Mouse (Mus musculus) lung, embryonic 14.5 days (tissue): ENCODE results near the gene Drg1. TPM values are rescaled to one million over a fixed set of nuclear protein-coding genes. Genes with fewer than 3 reads are reported as not detected.

Experiments used
- ATAC-seq: fragments of 200-750 bp; cut with Nextera tagmentation; 2 replicates; pipeline ENCODE4 v1.8.0; 2017; ENCODE audit warnings: mild to moderate bottlenecking, moderate TSS enrichment, moderate library complexity; ENCODE audit not compliant: insufficient read depth
- DNase-seq: peaks from one replicate; pipeline ENCODE4 v3.0.0-alpha.2; 2015
- H3K27ac ChIP-seq: fragments of 300-500 bp; sonication (generic); 2 replicates; pipeline ENCODE4 v1.5.1; 2014; ENCODE audit warnings: low read depth, mild to moderate bottlenecking, moderate library complexity
- H3K27me3 ChIP-seq: fragments of 300-500 bp; sonication (generic); 2 replicates; pipeline ENCODE4 v1.6.1; 2014; ENCODE audit warnings: low read length, control low read depth; ENCODE audit not compliant: insufficient read depth
- H3K36me3 ChIP-seq: fragments of 300-500 bp; sonication (generic); 2 replicates; pipeline ENCODE4 v1.6.1; 2014; ENCODE audit warnings: control low read depth; ENCODE audit not compliant: insufficient read depth
- H3K4me1 ChIP-seq: fragments of 300-500 bp; sonication (generic); 2 replicates; pipeline ENCODE4 v1.6.1; 2014; ENCODE audit warnings: antibody characterized with exemption, control low read depth; ENCODE audit not compliant: insufficient read depth
- H3K4me2 ChIP-seq: fragments of 300-500 bp; sonication (generic); 2 replicates; pipeline ENCODE4 v1.6.1; 2014; ENCODE audit warnings: mild to moderate bottlenecking
- H3K4me3 ChIP-seq: fragments of 300-500 bp; sonication (generic); 2 replicates; pipeline ENCODE4 v1.5.1; 2014; ENCODE audit warnings: low read depth, low read length
- H3K9ac ChIP-seq: fragments of 300-500 bp; sonication (generic); 2 replicates; pipeline ENCODE4 v1.6.1; 2014
- H3K9me3 ChIP-seq: fragments of 300-500 bp; sonication (generic); 2 replicates; pipeline ENCODE4 v1.6.1; 2016; ENCODE audit warnings: low read depth, low read length, control low read depth
- CTCF ChIP-seq: IDR thresholded peaks from 2 replicates; pipeline ENCODE4 v1.5.1; 2016; ENCODE audit warnings: antibody characterized with exemption, low read depth
- WGBS: fragments of 180-500 bp; shearing (Covaris S2); extraction: QIAGEN DNeasy Blood & Tissue Kit; methylation state at CpG from one replicate; pipeline ENCODE4 v1.1.7; 2014; 5-methylcytosine and 5-hydroxymethylcytosine counted together
- polyA plus RNA-seq: library from polyadenylated mRNA; unstranded; fragments of >200 nt; fragmentation: Nextera tagmentation; extraction: Ambion mirVana; gene quantifications from 2 replicates; pipeline ENCODE4 v1.2.1, GENCODE M21; 2014

Gene Drg1
- 237 and 245 TPM in 2 replicates for polyA plus RNA-seq

- H3K27ac ChIP-seq: peak within 1 kb of the TSS; percentile 88
- H3K27me3 ChIP-seq: no peaks in the 10 kb centered on the region
- ATAC-seq (peak; percentile 99), DNase-seq (peak; percentile 99)
- under 1% methylated on average over 72 of the region's 72 CpGs for WGBS
- H3K36me3 ChIP-seq: peaks cover 33% of the 10 kb centered on the region
- H3K4me1 ChIP-seq: no peaks in the 10 kb centered on the region
- no peaks in the 10 kb centered on the region for H3K9me3 ChIP-seq
- H3K9ac ChIP-seq: peak within 1 kb of the TSS; percentile 87
- TF ChIP-seq CTCF: no peak
- H3K4me2 ChIP-seq: peak within 1 kb of the TSS; percentile 76
- peak within 1 kb of the TSS; percentile 64 for H3K4me3 ChIP-seq
These were observed at the start of gene Drg1 for GRCm38 (mm10) chr11:3266079-3266685. TSS of gene Drg1 (minus strand) at chr11:3266415.

- H3K4me3 ChIP-seq: no peak overlapping the region
- H3K9ac ChIP-seq: no peak overlapping the region
- H3K27me3 ChIP-seq: no peaks in the 10 kb centered on the region
- peaks cover 40% of the 10 kb centered on the region for H3K36me3 ChIP-seq
- ATAC-seq (peak; percentile 33), DNase-seq (peak; percentile 74)
- H3K4me2 ChIP-seq: no peak overlapping the region
- 33% methylated on average over 2 of the region's 2 CpGs for WGBS
- H3K4me1 ChIP-seq: no peaks in the 10 kb centered on the region
- no peaks in the 10 kb centered on the region for H3K9me3 ChIP-seq
- TF ChIP-seq CTCF: peak; percentile 72
- no peak overlapping the region for H3K27ac ChIP-seq
These were observed 47.9 kb upstream of the Drg1 start for GRCm38 (mm10) chr11:3314148-3314547.

GRCm38 (mm10) chr11:3313294-3313693 is 47.1 kb upstream of the Drg1 start:
- H3K27ac ChIP-seq: no peak overlapping the region
- no peak for DNase-seq
- H3K4me2 ChIP-seq: no peak overlapping the region
- no peak overlapping the region for H3K9ac ChIP-seq
- no peak for TF ChIP-seq CTCF
- H3K27me3 ChIP-seq: no peaks in the 10 kb centered on the region
- no peaks in the 10 kb centered on the region for H3K9me3 ChIP-seq
- WGBS: 84% methylated on average over 1 of the region's 1 CpGs
- ATAC-seq: no peak
- no peaks in the 10 kb centered on the region for H3K4me1 ChIP-seq
- no peak overlapping the region for H3K4me3 ChIP-seq
- peaks cover 48% of the 10 kb centered on the region for H3K36me3 ChIP-seq

- no peak for DNase-seq
- H3K4me1 ChIP-seq: no peaks in the 10 kb centered on the region
- no peak overlapping the region for H3K27ac ChIP-seq
- H3K9me3 ChIP-seq: no peaks in the 10 kb centered on the region
- no peak overlapping the region for H3K4me3 ChIP-seq
- H3K9ac ChIP-seq: no peak overlapping the region
- ATAC-seq: no peak
- H3K4me2 ChIP-seq: no peak overlapping the region
- peaks cover 63% of the 10 kb centered on the region for H3K36me3 ChIP-seq
- TF ChIP-seq CTCF: no peak
- 80% methylated on average over 9 of the region's 10 CpGs for WGBS
- no peaks in the 10 kb centered on the region for H3K27me3 ChIP-seq
These were observed 45.6 kb upstream of the Drg1 start for GRCm38 (mm10) chr11:3311586-3312347.

GRCm38 (mm10) chr11:3310789-3311585 is 44.8 kb upstream of the Drg1 start:
- H3K9ac ChIP-seq: no peak overlapping the region
- 88% methylated on average over 9 of the region's 10 CpGs for WGBS
- H3K4me1 ChIP-seq: no peaks in the 10 kb centered on the region
- no peak for TF ChIP-seq CTCF
- H3K4me3 ChIP-seq: no peak overlapping the region
- ATAC-seq (no peak), DNase-seq (no peak)
- no peaks in the 10 kb centered on the region for H3K27me3 ChIP-seq
- H3K27ac ChIP-seq: no peak overlapping the region
- H3K9me3 ChIP-seq: no peaks in the 10 kb centered on the region
- H3K4me2 ChIP-seq: no peak overlapping the region
- peaks cover 71% of the 10 kb centered on the region for H3K36me3 ChIP-seq

- Histone ChIP-seq H3K4me3 (no peak overlapping the region), H3K9ac (no peak overlapping the region), H3K27ac (no peak overlapping the region), H3K4me2 (no peak overlapping the region), H3K36me3 (peaks cover 82% of the 10 kb centered on the region), H3K4me1 (no peaks in the 10 kb centered on the region), H3K27me3 (no peaks in the 10 kb centered on the region), H3K9me3 (no peaks in the 10 kb centered on the region)
- no peak for DNase-seq
- ATAC-seq: no peak
- TF ChIP-seq CTCF: no peak
- 83% methylated on average over 4 of the region's 4 CpGs for WGBS
These were observed 43.7 kb upstream of the Drg1 start for GRCm38 (mm10) chr11:3309884-3310283.

- no peak for TF ChIP-seq CTCF
- Histone ChIP-seq H3K9me3 (no peaks in the 10 kb centered on the region), H3K4me1 (no peaks in the 10 kb centered on the region), H3K4me3 (no peak overlapping the region), H3K27me3 (no peaks in the 10 kb centered on the region), H3K9ac (no peak overlapping the region), H3K36me3 (peaks cover 93% of the 10 kb centered on the region), H3K27ac (no peak overlapping the region), H3K4me2 (no peak overlapping the region)
- 89% methylated on average over 3 of the region's 3 CpGs for WGBS
- DNase-seq: no peak
- ATAC-seq: no peak
These were observed 41.7 kb upstream of the Drg1 start for GRCm38 (mm10) chr11:3307875-3308274.
